Mouse (Mus musculus): ENCODE measurements around the gene Canx. TPM values are rescaled to one million over a fixed set of nuclear protein-coding genes. Genes with fewer than 3 reads are reported as not detected.
A peak's percentile ranks its signal among the peaks of the same experiment; 100 is the strongest.
"Not testable (repeated sequence)": the region's sequence is repeated elsewhere in the genome, so short reads cannot be mapped to it uniquely, and the experiment has no call there.

Gene Canx
- total RNA-seq (2021) = 362 and 433 TPM in 2 replicates
- long read RNA-seq, full-length matches to known transcripts = 288 of 381 reads
- long read RNA-seq, partial matches to known transcripts = 42 of 381 reads
- long read RNA-seq, other reads (novel, unspliced or antisense) = 51 of 381 reads

- DNase-seq = peak; percentile 95
Observed at GRCm38 (mm10) chr11:50325496-50326301, at the start of gene Canx. TSS of gene Canx (minus strand) at chr11:50325673.

- no peak for DNase-seq
Observed at GRCm38 (mm10) chr11:50374286-50375015, 49.0 kb upstream of the Canx start.

GRCm38 (mm10) chr11:50373621-50374020 is 48.1 kb upstream of the Canx start:
- no peak for DNase-seq

GRCm38 (mm10) chr11:50373086-50373485 is 47.6 kb upstream of the Canx start:
- DNase-seq = no peak

GRCm38 (mm10) chr11:50371911-50372310 is 46.4 kb upstream of the Canx start:
- DNase-seq = no peak

GRCm38 (mm10) chr11:50371399-50371841 is 45.9 kb upstream of the Canx start:
- peak; percentile 68 for DNase-seq

GRCm38 (mm10) chr11:50370969-50371368 is 45.5 kb upstream of the Canx start:
- no peak for DNase-seq

- DNase-seq = no peak
Observed at GRCm38 (mm10) chr11:50369360-50369911, 44.0 kb upstream of the Canx start.

GRCm38 (mm10) chr11:50367531-50367930 is 42.1 kb upstream of the Canx start:
- DNase-seq = no peak

- DNase-seq = no peak
Observed at GRCm38 (mm10) chr11:50365322-50365721, 39.8 kb upstream of the Canx start.

GRCm38 (mm10) chr11:50364548-50364947 is 39.1 kb upstream of the Canx start:
- peak; percentile 56 for DNase-seq

GRCm38 (mm10) chr11:50361282-50361681 is 35.8 kb upstream of the Canx start:
- DNase-seq = not testable (repeated sequence)

GRCm38 (mm10) chr11:50358950-50359861 is 33.7 kb upstream of the Canx start:
- DNase-seq = peak; percentile 48

- no peak for DNase-seq
Observed at GRCm38 (mm10) chr11:50355395-50355794, 29.9 kb upstream of the Canx start.

- no peak for DNase-seq
Observed at GRCm38 (mm10) chr11:50354851-50355250, 29.4 kb upstream of the Canx start.

- no peak for DNase-seq
Observed at GRCm38 (mm10) chr11:50354162-50354561, 28.7 kb upstream of the Canx start, which contains the start of gene Cby3. TSS of gene Cby3 (plus strand) at chr11:50354462.

- no peak for DNase-seq
Observed at GRCm38 (mm10) chr11:50352177-50352576, 26.7 kb upstream of the Canx start.

- no peak for DNase-seq
Observed at GRCm38 (mm10) chr11:50346256-50347032, 21.0 kb upstream of the Canx start.

GRCm38 (mm10) chr11:50345486-50345885 is 20.0 kb upstream of the Canx start:
- no peak for DNase-seq

GRCm38 (mm10) chr11:50336891-50337290 is 11.4 kb upstream of the Canx start:
- no peak for DNase-seq

- DNase-seq = no peak
Observed at GRCm38 (mm10) chr11:50336126-50336525, 10.7 kb upstream of the Canx start.
